Mouse (Mus musculus) testis, adult 2 months (tissue): ENCODE data around the gene Dtwd1.
"Not testable (repeated sequence)": the region's sequence is repeated elsewhere in the genome, so short reads cannot be mapped to it uniquely, and the experiment has no call there.

Source experiments
- CTCF ChIP-seq: fragments of 200-500 bp; IDR thresholded peaks from 2 replicates; pipeline ENCODE4 v1.5.1; 2012; ENCODE audit warnings: low read depth, mild to moderate bottlenecking, inconsistent platforms, low read length, moderate library complexity; ENCODE audit not compliant: control insufficient read depth, insufficient read depth, insufficient replicate concordance
- POLR2A ChIP-seq: fragments of 200-500 bp; IDR thresholded peaks from 2 replicates; pipeline ENCODE4 v1.6.1; 2012; ENCODE audit warnings: low read depth, mild to moderate bottlenecking, inconsistent platforms, low read length, moderate library complexity; ENCODE audit not compliant: control insufficient read depth

GRCm38 (mm10) chr2:126214800-126215199, 62.9 kb downstream of the Dtwd1 start, which contains the start of gene Gm17555:
- TF ChIP-seq CTCF, POLR2A: not testable (repeated sequence)
